ENCODE assay signal across 14 mouse cellular contexts in genomic region chr3:34234391-34234790, GRCm38 (mm10).
"Had no signal": no experiment of that assay in that cellular context is flagged by ENCODE, and none has a peak within 500 bp of the region (broad histone marks: within the 10 kb centered on the region; RNA-seq: fewer than 3 reads in every experiment).

No protein-coding gene starts in this region.

- H3K27ac ChIP-seq: kidney, postnatal 0 days; limb, embryonic 15.5 days; liver, embryonic 12.5 days; neural tube, embryonic 12.5 days had no signal

- DNase-seq: kidney, adult 8-10 months; kidney, postnatal 36 days; layer of hippocampus, adult 9-11 months; layer of hippocampus, postnatal 36 days; lung, embryonic 14.5 days; lung, postnatal 10 days; lung, postnatal 4 days; right cerebral cortex, postnatal 14 days; thymus, postnatal 36 days had no signal

- H3K36me3 ChIP-seq: limb, embryonic 15.5 days; liver, embryonic 12.5 days; neural tube, embryonic 12.5 days had no signal

- H3K4me3 ChIP-seq: limb, embryonic 15.5 days; liver, embryonic 12.5 days; megakaryocyte, embryonic 14.5 days; neural tube, embryonic 12.5 days had no signal

- H3K4me1 ChIP-seq: limb, embryonic 15.5 days; liver, embryonic 12.5 days; neural tube, embryonic 12.5 days had no signal

- H3K9me3 ChIP-seq: limb, embryonic 15.5 days; liver, embryonic 12.5 days; neural tube, embryonic 12.5 days had no signal

- ATAC-seq: liver, embryonic 12.5 days had no signal

- H3K9ac ChIP-seq: limb, embryonic 15.5 days; liver, embryonic 12.5 days; lung, embryonic 14.5 days; neural tube, embryonic 12.5 days had no signal

- H3K27me3 ChIP-seq: liver, embryonic 12.5 days; megakaryocyte, embryonic 14.5 days; neural tube, embryonic 12.5 days had no signal

- H3K4me2 ChIP-seq: limb, embryonic 15.5 days; liver, embryonic 12.5 days; lung, embryonic 14.5 days; neural tube, embryonic 12.5 days had no signal
